Mouse (Mus musculus): ENCODE results near the gene Cntln.

The Cntln gene

DNA sequence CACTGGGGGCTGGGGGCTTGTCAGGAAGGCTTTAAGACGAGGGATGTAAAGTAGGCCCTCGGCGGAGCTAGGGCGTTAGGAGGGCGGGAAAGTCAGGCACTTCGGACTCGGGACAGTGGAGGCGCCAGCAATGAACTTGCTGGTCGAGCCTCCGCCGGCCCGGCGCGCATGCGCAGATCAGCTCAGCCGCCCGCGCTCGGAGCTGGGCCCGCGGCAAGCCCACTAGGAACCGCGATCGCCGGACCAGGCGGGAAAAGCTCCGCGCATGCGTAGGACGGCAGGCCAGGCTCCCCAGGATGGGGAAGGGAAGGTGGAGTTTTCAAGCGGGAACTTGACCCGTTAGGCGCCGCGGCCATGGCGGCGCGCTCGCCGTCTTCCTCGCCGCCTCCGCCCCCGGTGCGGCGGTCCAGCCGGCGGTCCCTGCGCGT, at the start of gene Cntln:
TSS of gene Cntln (plus strand) at position 199 of the 428 bp plus-strand sequence.
- in situ Hi-C loops (cut with MboI, MseI), result loop anchor here (5.0 to 10.0 kb wide), 2 partner anchors 208 to 1559 kb away; partner anchors contain the start of gene Ttc39b

DNA sequence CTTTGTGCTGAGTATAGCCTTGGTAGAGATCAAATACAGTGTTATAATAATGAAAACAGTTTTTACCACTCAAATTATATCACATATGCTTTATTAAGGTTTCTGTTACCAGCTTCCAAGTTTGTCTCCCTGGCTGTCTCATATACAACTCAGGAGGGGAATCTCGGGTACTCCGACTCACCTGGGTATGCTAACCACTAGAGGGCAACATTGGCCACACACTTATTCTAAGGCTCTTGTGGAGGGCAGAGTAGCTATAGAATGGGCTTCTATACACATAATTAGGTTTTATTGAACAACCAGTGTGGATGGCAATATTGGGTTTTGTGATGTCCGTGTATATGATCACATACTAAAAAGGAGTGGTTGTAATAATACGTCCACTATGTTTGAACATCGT, 47.1 kb upstream of the Cntln start:
- in situ Hi-C loops (cut with MboI, MseI), result no loop called here

DNA sequence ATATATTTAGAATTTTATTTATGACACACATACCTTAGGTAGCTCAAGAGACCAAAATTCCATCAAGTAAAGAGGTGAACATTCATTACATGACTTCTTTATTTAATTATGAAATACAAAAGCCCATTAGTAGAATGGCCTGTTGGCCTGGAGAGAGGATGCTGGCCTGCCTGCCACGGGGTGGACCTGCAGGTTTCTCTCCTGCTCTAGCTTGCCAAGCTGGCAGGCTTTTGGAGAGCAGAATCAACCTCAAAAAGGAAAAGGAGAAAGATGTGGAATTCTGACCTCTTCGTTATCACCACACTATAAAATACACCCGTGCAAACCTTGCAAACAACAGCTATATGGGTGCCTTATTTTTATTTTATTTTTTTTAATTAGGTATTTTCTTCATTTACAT, 45.6 kb upstream of the Cntln start:
- in situ Hi-C loops (cut with MboI, MseI), result no loop called here

DNA sequence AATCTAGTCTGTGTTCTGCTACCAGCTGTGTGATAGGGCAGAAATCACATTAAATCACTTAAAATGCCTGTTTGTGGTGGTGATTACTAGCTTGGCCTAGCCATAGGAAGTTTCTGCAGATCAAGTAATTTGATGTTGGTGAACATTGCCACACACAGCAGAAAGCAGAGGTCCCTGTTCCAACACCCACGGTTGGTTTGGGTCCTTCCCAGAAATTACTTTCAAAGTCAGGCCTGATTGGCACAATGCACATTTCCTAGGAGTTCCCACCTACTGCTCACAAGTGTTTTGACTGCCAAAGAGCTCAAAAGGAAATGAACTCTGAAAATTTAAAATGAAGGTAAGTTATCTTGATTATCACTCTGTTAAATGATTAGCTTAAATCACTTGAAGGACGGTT, 44.6 kb upstream of the Cntln start:
- in situ Hi-C loops (cut with MboI, MseI), result no loop called here

DNA sequence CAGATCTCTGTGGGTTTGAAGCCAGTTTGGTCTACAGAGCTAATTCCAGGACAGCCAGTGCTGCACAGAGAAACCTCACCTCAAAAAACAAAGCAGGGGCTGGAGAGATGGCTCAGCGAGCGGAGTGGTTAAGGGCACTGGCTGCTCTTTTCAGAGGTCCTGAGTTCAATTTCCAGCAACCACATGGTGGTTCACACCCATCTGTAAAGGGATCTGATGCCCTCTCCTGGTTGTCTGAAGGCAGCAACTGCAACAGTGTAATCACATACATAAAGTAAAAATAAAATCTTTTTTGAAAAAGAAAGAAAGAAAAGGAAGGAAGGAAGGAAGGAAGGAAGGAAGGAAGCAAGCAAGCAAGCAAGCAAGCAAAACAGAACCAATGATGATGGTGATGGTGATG, 26.5 kb upstream of the Cntln start:
- in situ Hi-C loops (cut with MboI, MseI), result no loop called here

DNA sequence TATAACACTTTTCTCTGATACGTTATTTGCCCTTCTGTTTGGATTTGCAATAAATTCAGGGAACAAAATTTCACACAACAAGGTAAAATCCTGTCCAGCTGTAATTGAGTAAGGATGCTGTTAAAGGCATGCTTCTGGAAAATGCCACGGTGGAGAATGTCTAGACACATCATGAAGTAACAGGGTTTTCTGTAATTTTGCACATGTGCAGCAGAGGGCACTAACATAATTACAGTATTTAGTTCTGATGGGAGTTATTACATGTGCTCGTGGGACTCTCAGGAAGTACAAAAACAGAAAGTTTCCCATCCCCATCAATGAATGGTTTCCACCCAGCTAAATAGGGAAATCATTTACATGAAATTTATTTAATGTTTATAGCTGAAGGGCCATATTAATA, 7.8 kb upstream of the Cntln start:
- in situ Hi-C loops (cut with MboI, MseI), result no loop called here

DNA sequence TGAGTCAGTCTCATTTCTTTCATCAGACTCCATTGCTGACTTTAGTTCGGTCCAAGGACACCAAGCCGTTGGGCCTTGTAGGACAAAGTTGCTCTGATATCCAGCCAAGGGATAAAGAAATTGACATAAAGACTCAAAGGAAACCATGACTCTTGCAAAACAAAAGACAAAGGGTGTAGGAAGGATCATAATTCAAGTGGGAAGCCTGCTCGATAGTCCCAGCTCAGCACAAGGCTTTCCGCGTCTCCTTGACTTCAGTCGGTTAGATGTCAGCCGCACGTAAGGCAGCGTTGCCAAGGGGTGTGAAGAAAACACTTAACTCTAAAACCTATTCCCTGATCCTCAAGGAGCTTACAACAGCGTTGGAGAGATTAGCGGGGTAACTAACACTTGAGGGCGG, 463 bp upstream of the Cntln start:
- in situ Hi-C loops (cut with MboI, MseI), result loop anchor here (5.0 to 10.0 kb wide), 2 partner anchors 209 to 1559 kb away; partner anchors contain the start of gene Ttc39b

DNA sequence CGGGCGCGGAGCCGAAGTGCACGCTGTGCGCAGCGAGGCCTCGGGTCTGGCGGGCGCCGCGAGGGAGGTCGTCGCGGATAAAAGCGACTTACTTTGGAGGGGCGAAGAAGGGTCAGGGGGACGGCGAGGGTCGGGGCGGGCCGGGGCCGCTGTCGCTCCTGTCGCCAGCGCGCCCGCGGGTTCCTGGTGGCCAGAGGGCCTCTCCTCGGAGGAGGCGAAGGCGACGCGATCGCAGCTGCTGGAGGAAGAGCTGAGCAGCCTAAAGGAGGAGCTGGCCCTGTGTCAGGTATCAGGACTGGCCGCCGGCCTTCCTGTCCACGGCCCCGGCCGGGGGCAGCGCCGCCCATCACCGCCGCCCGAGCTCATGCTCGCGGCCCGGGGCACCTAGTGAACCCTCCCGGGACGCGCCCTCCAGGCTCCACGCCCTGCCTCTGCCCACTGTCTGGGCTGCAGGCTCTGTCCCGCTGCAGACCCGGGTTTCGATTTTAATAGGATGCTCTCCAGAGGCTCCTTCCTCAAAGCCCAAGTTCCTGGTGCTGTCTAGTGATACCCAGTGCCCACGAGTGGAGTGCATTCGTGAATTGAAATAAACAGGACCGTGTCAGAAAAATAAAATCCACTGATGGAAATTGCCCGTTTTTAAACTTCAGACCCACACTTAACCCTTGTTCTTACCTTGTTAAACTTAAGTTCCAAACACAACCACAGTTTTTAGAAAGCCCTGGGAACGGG, 596 bp downstream of the Cntln start:
- in situ Hi-C loops (cut with MboI, MseI), result loop anchor here (5.0 to 10.0 kb wide), 2 partner anchors 208 to 1560 kb away; partner anchors contain the start of gene Ttc39b

DNA sequence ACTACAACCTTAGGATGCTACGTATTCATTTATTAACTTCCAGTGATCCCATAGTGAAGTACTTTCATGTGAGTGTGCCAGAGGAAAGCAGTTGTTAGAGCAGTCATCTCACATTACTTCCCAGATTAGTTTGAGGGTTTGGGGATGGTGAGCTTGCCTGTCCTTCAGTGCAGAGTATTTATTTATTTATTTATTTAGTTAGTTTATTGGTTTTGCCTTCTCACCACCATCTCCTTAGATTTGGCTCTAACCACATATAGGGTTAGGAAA, 1.1 kb downstream of the Cntln start:
- in situ Hi-C loops (cut with MboI, MseI), result loop anchor here (10.0 kb wide), 1 partner anchor 1560 kb away; the partner anchor contains the start of gene Ttc39b

DNA sequence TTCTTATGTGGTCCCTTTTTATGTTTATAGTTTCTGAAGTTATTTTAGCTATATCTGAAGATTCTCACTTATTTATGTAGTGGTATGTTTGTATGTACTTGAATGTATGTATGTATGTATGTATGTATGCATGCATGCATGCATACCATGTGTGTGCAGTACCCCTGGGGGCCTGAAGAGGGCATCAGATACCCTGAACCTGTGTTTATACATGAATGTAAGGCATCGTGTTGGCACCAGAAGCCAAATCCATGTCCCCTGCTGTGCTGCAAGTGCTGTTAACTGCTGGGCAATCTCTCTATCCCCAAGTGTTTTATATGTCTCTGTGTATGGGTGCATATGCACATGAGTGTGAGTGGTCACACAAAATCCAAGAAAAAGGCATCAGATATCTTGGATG, 34.3 kb downstream of the Cntln start:
- in situ Hi-C loops (cut with MboI, MseI), result loop anchor here (25.0 kb wide), 1 partner anchor 1994 kb away; no protein-coding TSS in a partner anchor

DNA sequence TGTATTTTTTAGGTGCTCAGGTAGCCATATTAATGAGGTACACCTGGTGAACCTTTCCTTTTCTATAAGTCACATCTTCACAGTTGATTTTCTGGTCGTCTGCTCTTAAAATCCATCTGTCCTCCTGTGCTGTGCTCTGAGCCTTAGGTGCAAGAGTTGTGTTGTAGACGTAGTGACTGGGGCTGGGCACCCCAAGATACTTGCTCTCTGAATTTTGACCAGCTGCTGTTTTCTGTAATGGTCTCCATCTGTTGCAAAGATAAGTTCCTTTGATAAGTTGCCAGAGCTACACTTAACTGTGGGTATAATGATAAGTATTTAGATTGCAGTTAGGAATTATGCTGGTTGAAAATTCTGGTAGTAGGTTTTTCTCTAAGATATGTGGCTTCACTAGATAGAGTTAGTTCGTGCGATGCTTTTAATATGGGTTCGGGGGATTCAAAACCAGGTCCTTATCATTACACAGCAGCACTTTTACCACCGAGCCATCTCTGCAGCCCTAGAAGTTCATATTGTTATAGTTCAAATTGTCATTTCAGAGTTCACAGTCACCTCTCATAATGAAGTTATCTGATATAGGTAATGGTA, 50.3 kb downstream of the Cntln start:
- in situ Hi-C loops (cut with MboI, MseI), result no loop called here

DNA sequence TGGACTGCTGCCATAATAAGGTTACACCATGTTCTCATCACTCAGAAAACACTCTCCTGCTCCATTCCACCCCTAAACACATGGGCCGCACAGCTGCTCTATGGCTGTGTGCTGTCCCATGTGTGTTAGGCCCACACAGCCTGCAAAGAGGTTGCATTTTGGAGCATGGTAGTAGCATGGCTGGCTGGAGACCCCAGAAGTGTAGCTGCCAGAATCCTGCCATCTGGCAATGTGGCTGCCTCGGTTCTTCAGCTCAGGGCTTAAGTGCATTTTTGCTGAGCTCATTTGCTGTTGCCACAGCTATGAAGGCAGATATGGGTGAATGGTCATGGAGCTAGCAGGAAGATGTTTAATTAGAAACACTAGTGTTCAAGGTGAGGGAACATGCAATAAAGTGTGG, 58.0 kb downstream of the Cntln start:
- in situ Hi-C loops (cut with MboI, MseI), result no loop called here

DNA sequence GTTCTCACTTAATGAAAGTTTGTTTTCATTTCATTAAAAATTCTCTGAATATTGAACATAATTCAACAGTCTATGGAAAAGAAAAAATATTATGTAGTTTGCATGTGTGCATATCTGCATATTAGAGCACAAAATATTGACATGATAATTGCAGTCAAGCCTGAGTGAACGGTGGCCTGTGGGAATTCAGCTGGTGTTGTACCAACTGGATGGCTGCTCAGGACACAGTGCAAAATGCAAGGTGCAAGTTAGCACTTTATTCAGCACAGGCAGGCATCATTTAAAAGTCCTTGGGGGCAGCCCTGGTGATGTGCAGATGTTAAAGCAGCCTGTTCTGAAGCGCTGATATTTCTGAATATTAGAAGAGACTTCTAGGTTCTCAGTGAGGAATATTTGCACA, 58.5 kb downstream of the Cntln start:
- in situ Hi-C loops (cut with MboI, MseI), result no loop called here

DNA sequence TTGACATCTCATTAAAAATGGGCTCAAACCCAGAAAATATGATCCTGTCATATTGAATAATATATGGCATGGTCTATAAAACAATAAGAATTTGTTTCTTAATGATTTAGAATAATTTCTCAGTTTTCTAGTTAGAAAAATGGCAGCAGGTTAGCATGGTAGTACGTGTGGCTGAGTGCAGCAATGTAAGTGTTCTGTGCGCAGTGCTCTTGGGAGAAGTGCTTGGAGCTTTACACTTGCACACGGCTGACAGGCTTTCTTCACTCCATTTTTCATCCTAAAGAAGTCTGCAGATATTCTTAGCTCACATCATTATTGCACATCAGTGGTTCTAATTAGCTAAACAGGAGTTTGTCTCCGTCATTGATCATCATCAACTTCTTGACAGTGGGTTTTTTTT, 60.0 kb downstream of the Cntln start:
- in situ Hi-C loops (cut with MboI, MseI), result no loop called here

DNA sequence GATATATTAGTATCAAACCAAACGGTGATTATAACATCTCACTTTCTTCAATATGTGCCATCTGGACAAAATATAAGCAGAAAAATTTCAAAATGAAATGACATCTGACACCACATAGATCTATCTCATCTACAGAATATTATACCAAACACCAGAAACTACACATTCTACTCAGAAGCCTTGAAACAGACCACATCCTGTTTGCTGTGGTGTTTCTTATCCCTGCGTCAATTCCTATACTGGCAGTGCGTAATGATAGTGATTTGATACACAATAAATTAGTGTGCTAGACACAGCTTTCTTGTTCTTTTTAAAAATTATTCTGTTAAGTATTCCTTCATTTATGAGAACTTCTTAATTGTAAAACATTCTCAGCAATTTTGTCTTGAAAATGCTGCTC, 62.3 kb downstream of the Cntln start:
- in situ Hi-C loops (cut with MboI, MseI), result no loop called here

DNA sequence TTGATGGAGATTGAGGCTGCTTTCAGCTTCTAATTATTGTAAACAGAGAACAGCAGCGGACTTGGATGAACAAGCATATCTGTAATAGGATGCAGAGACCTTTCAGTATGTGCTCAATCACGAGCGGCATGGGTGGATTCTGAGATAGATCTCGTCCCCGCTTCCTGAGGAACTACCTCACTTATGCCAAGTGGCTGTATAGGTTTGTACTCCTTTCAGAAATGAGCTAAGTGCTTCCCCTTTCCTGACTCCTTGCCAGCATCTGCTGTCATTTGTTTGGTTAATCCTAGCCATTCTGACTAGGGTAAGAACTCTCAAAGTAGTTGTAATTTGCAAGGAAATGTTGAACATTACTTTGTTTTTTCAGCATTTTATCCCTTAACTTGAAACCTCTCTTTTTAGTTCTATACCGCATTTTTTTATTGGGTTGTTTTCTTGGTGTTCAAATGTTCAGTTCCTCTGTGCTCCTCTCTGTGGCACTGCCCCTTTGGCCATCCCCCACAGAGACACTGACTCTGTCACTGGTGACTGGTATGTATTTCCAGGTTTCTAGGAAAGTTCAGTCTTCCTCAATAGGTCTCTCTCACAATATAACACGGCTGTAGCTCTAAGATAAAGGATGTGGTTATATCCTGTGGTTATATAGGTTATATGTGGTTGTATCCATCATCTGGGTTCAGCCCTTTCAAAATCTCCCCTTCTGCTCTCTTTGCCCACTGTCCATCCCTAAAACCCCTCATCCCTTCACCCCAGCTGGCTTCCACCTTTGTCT, 93.0 kb downstream of the Cntln start:
- in situ Hi-C loops (cut with MboI, MseI), result no loop called here

DNA sequence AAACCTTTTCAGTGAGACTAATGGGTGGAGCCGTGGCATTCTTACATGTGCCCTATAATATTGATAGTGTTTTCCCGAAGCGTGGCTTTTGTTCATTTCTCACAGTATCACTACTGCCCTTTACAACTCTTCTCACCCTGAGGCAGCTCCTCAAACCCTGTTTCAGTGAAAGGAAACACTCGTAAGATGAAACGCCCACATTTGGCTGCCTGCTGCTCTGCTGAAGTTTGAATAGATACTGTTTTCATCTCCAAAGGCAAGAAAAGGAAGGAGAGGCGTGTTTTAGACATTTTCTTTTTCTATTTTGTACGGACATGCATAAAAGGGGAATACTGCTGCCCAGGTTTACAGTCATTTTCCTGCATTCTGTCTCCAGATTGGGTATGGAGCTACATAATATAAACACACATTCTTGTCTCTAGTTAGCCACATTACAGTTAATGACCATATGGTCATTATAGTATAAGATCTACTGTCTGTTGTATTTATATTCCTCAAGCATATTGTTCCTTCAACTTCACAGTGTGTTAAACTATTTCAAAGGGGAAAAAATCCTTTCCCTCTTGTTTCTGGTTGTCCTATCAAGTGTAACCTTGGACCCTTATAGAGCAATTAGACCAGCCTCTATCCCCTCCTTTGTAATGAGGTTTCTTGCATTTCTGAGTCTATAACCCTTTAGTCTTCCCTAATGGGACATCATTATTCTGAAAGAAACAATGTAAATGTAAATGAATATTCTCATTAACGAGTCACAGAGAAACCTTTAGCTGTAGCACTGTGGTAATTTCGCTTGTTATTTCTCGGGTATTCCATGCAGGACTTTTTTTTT, 111.6 kb downstream of the Cntln start:
- in situ Hi-C loops (cut with MboI, MseI), result no loop called here

DNA sequence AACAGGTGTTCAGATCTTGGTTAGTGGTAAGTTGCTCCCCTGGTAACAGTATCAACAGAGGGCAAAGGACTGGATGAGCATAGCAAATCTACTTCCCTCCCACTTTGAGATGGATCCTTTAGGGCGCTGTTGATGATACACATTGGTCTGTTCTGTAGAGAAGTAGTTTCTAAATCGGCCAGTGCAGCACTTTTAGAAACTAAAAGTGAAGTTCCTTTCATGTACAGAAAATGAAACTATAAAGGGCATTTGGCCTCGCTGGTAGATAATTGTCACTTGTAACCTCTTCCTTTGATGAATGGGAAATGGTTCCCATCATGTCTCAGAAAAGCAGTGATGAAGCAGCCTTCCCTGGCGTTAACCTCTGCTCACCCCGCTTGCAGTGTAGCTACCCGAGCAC, 121.5 kb downstream of the Cntln start:
- in situ Hi-C loops (cut with MboI, MseI), result no loop called here

DNA sequence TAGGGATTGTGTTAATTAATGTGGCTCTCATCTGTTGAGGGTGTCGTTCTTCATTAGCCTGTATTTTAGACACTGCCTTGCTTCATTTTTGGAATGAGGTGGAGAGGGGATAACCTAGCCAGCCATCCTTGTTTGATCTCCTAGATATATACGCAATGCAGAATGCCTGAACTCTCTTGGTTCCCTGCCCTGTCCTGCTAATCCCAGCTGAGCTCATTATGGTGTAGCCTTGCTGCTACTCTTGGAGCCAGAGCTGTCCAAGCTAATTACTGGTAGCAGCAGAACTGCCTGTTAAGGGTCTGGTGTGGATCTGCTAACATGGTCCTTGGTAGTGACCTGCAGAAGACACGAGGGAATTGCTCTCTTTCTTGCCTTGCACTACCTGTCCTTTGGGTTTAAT, 122.7 kb downstream of the Cntln start:
- in situ Hi-C loops (cut with MboI, MseI), result no loop called here

DNA sequence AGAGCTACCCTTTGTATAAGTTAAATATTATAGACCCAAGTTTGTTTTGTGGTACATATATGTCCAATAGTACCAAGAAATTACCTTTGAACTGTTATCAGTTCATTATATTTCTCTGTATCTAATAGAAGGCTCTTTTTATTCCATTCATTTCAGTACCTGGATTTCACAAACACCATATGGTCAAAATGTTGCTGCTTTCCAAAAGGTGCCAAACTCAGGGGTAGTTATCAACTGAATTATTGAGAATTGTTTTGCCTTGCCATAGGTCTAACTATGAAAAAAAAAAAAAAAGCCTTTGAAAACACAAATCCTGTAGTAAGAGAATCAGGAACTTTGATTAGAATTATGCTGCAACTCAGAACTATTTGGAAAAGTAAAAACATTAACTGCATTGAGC, 126.7 kb downstream of the Cntln start:
- in situ Hi-C loops (cut with MboI, MseI), result no loop called here

DNA sequence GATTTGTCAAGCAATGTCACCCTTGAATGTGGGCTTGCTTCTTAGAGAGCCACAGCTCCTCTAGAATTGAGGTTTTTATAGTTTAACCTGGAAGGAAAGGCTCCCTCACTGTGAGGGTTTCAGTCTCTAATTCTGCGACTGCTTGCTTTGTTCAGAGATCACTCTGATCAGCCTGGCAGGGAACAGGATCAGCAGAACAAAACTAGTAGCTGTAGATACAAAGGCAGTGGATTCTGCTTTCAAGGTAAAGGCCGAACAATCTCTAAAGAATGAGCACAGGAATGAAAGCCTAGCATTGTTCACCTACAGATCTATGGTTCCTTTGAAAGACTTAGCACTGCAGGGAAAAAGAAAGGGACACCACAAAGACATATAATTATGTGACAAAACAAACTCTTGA, 161.6 kb downstream of the Cntln start:
- in situ Hi-C loops (cut with MboI, MseI), result no loop called here
